Mouse (Mus musculus) heart, postnatal 36 days (tissue): ENCODE data around the gene Olfr119. TPM values are rescaled to one million over a fixed set of nuclear protein-coding genes. Genes with fewer than 3 reads are reported as not detected.
"Not testable (repeated sequence)": the region's sequence is repeated elsewhere in the genome, so short reads cannot be mapped to it uniquely, and the experiment has no call there.

Source experiments
- DNase-seq, 2 experiments: peaks; one replicate each; pipeline ENCODE4 v3.0.0; 2021 to 2022
- intact Hi-C: fragments of 180-260 bp; cut with DNase I; formaldehyde crosslinking; loops from one replicate; pipeline ENCODE4 v1.15.1; 2025
- total RNA-seq, 2 experiments: library from RNA; stranded (reverse); gene quantifications; 2 replicates each; pipeline ENCODE4 v1.2.3; 2021

The Olfr119 gene
- total RNA-seq = not detected

DNA sequence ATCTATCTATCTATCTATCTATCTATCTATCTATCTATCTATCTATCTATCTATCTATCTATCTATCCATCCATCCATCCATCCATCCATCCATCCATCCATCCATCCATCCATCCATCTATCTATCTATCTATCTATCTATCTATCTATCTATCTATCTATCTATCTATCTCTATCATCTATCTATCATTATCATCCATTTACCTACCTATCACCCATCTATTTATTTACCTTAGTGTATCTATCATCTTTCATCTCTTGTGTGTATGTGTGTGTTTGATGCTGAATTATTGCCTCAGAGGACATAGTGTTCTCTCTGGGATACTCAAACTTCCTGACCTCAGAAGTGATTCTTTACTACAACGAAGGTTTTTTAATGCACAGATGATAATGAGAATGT, at the start of gene Olfr119:
Gene Olfr119, plus strand, starts transcription at position 301 of the 400 bp plus-strand sequence.
- intact Hi-C loops, DNase-seq: not testable (repeated sequence)

DNA sequence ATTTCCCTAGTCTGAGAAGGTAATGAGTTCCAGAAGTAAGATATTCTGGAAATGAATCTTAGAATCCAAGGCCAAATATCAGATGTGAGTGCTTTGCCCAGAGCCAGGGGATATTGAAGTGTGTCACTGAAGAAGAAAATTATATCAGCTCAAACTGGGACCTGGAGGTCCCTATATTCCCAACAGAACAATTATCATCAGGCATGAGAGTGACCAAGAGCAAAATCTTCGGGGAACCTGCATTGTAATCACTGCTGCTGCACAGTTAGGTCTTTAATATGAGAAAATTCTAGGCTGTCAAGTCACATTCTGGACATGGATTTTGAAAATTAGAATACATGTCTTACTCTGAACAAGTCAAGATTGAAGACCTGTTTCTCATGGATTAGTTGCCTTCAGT, 32.7 kb upstream of the Olfr119 start, which contains the start of gene Olfr117:
Gene Olfr117, minus strand, starts transcription at position 101 of the 400 bp plus-strand sequence.
- no peak for DNase-seq
- intact Hi-C loops = no loop called here

DNA sequence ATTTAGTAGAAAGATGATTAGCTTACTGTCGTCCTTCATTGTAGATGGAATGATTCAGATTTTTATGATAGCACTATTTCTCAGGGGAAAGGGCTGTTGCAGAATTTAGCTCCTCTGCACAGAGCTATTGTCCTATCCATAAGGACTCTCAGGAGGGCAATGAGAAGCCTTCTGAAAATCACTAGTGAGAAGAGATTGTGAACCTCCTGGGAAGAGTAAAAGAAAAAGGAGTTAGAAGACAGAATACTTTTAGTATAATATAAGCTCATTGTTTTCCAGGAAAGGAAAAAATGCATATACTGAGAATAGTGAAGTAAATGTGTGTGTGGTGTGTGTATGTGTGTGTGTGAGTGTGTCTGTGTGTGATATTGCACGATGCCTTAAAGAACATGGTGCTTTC, 29.7 kb upstream of the Olfr119 start, which contains the start of gene Olfr118:
Gene Olfr118, plus strand, starts transcription at position 301 of the 400 bp plus-strand sequence.
- no peak for DNase-seq
- intact Hi-C loops = no loop called here

DNA sequence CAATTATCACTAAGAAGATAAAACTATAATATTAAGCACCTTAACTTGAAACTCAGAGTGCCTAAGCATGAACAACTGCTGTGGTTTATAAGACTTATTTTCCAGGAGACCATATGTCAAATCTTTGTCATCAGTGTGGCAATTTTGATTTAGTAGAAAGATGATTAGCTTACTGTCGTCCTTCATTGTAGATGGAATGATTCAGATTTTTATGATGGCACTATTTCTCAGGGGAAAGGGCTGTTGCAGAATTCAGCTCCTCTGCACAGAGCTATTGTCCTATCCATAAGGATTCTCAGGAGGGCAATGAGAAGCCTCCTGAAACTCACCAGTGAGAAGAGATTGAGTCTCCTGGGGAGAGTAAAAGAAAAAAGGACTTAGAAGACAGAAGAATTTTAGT, 25.1 kb downstream of the Olfr119 start, which contains the start of gene Olfr120:
Gene Olfr120, plus strand, starts transcription at position 301 of the 400 bp plus-strand sequence.
- intact Hi-C loops = no loop called here
- no peak for DNase-seq

DNA sequence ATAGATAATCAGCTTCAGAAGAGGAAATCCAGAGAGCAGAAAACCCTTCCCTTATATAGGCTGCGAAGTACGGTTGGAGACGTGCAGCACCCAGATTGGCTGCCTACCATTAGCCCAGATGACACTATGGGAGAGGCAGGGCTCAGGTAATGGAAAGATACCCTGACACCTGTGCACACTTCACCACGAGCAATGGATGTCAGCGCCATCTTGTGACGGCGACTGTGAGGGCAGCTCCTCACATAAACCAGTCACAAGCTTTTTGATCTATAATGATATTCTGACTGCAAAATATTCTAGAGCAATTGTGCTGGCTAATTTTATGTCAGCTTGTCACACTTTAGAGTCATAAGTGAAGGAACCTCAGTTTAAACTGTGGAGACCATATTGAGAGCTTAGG, 41.7 kb downstream of the Olfr119 start:
- intact Hi-C loops = no loop called here
- no peak for DNase-seq

Other genes starting within 250 kb of the Olfr119 start
- not detected for gene Olfr109, start 237.6 kb upstream of the Olfr119 start, total RNA-seq
- not detected for gene H2-M2, start 213.0 kb upstream of the Olfr119 start, total RNA-seq
- not detected for gene Olfr110, start 204.1 kb upstream of the Olfr119 start, total RNA-seq
- gene Olfr111, start 188.5 kb upstream of the Olfr119 start, total RNA-seq = not detected
- gene Olfr112, start 127.1 kb upstream of the Olfr119 start, total RNA-seq = not detected
- not detected for gene Olfr113, start 118.9 kb upstream of the Olfr119 start, total RNA-seq
- gene Olfr114, start 103.8 kb upstream of the Olfr119 start, total RNA-seq = not detected
- gene Olfr115, start 69.5 kb upstream of the Olfr119 start, total RNA-seq = not detected
- gene Olfr116, start 69.4 kb upstream of the Olfr119 start, total RNA-seq = not detected
- gene Olfr117, start 32.8 kb upstream of the Olfr119 start, total RNA-seq = not detected
- gene Olfr118, start 29.6 kb upstream of the Olfr119 start, total RNA-seq = not detected
- not detected for gene Olfr120, start 25.2 kb downstream of the Olfr119 start, total RNA-seq
- gene Olfr121, start 52.3 kb downstream of the Olfr119 start, total RNA-seq = not detected
- gene Olfr122, start 72.0 kb downstream of the Olfr119 start, total RNA-seq = not detected
- gene Olfr123, start 97.0 kb downstream of the Olfr119 start, total RNA-seq = not detected
- gene Olfr124, start 103.3 kb downstream of the Olfr119 start, total RNA-seq = not detected
- not detected for gene Olfr125, start 136.4 kb downstream of the Olfr119 start, total RNA-seq
- gene Olfr126, start 150.9 kb downstream of the Olfr119 start, total RNA-seq = not detected
- not detected for gene Olfr127, start 203.9 kb downstream of the Olfr119 start, total RNA-seq
- gene Olfr128, start 224.0 kb downstream of the Olfr119 start, total RNA-seq = not detected